Mouse (Mus musculus): Measurements from ENCODE around the gene Dock4. TPM values are rescaled to one million over a fixed set of nuclear protein-coding genes. Genes with fewer than 3 reads are reported as not detected.
"Not testable (repeated sequence)": the region's sequence is repeated elsewhere in the genome, so short reads cannot be mapped to it uniquely, and the experiment has no call there.

The Dock4 gene
- total RNA-seq, 2 experiments from 2014 or later = 202 to 219 TPM

DNA sequence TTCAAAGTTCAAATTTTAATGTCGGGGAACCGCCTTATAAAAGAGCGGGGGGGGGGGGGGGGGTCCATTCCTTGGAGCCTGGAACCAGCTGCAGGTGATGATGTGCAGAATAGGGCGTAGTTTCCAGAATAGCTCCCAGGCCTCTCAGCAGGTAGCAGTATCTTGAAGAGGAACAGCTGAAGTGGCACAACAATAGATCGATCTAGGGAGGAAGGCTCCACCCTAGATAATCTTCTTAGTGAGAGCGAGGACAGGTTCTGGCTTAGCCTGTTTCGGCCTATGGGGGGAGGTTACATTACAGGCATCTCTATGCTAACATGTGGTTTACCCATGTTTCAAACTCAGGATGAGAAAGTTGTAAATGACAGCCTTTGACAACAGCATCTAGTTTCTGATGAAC lies 411.7 kb downstream of the Dock4 start:
- DNase-seq (ENCODE audit: low spot score in 2 of 2) = no peak

DNA sequence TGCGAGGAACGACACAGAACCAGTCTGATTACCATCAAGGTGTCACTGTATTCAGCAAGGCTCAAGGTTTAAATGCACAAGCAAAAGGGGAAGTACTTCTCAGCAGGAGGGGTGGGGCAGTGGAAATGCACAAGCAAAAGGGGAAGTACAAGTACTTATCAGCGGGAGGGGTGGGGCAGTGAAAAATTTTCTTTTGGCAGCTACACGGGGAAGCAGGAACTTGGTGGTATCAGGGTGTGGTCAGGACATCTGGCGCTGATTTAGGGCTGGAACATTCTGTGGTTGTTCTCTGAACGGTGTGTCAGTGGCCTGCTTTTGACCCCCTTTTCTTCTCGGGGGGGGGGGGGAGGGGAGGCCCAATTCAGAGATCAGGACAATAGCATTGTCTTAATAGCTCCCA lies 413.0 kb downstream of the Dock4 start:
- not testable (repeated sequence) for DNase-seq (ENCODE audit: low spot score in 2 of 2)

DNA sequence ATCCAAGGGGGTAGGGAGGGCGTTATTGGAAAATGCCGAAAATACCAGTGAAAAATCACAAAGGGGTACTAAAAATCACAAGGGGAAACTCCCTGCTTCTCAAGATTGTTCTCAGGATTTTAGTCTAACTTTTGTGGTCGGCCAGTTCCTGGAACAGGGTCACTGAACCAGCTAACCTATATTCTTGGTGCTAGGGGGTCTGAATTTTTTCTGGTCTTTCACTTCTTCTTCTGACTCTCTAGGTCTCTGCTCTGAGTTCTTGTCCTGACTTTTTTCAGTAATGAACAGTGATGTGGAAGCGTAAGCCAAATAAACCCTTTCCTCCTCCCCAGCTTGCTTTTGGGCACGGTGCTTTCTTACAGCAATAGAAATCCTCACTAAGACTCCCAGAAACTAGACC lies 424.6 kb downstream of the Dock4 start:
- no peak for DNase-seq (ENCODE audit: low spot score in 2 of 2)

DNA sequence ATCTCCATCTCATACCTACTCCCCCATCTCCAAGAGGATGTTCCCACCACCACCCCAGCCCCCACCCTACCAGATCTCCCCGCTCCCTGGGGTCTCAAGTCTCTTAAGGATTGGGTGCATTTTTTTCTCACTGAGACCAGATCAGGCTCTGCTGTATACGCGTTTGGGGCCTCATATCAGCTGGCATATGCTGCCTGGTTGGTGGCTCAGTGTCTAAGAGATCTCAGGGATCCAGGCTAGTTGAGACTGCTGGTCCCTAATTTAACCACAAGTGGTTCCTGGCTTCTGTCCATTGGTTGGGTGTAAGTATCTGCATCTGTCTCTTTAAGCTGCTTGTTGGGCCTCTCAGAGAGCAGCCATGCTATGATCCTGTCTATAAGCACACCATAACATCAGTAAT lies 427.0 kb downstream of the Dock4 start:
- DNase-seq (ENCODE audit: low spot score in 2 of 2) = no peak

DNA sequence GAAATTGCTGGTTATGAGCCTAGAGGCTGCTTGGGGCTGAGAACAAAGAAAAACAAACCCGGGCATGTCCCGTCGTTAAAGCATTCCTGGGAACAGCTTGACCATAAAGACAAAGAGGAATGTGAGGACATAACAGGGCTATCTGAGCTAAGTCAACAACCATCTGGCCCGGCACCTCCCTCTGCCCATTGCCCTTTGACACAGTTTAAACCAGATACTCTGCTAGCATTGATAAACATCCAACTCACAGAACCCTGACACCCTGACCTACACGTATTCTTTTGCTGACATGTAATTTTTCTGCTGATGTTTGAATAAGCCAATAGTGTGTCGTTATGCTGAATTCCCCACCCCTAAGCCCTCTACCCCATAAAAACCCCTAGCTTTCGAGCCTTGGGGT lies 427.5 kb downstream of the Dock4 start:
- not testable (repeated sequence) for DNase-seq (ENCODE audit: low spot score in 2 of 2)

DNA sequence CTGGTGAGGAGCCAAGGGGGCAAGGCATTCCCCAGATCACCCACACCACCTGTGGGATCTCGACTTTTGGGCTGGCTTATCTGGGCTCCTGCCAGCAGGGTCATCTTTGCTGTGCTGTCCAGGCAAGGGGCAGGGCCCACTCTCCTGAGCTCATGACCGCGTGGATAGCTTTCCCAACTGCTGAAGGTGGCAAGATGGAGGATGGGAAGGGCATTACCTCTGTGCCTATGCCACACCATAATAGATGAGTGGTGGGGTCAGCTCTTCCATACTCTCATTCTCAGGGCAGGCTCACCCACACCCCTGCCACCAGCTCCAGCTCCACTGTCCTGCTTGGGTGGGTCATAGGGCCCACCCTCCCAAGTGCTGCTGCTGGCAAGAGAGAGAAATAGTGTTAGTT lies 439.2 kb downstream of the Dock4 start:
- no peak for DNase-seq (ENCODE audit: low spot score in 2 of 2)

DNA sequence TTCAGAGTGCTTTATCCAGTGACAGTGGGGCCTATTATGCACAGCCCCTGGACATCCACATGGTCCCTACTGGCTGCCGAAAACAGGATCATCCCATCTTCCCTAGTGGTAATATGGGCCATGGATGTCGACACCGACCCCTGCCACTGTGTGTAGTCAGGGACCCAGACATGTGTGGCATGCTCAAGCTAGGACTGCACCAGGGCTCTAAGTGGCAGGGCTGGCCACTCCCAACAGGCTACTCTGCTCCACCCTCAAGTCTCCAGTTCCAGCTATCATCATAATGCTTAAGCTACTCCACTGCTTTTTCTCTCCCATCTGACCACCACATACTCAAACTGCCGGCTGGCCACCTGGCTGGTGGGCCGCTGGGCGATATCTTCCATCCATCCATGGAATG lies 439.6 kb downstream of the Dock4 start:
- no peak for DNase-seq (ENCODE audit: low spot score in 2 of 2)

DNA sequence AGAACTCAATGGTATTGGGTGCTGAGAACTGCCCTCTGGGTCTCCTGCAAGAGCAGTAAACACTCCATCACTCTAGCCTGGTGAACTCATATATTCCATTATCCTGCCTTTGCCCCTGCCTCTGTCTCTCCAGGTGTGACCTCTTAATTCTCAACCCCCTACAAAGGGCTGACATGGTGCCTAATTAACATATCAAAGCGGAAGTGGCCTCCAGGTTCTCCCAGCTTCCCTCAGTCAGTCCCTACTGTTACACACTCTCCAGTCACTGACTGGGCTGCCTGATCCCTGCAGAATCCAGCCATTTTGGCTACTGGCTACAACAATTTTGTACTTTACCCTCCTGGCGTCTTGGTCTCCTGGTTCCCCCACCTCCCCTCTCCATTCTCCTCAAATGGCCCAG lies 441.7 kb downstream of the Dock4 start:
- no peak for DNase-seq (ENCODE audit: low spot score in 2 of 2)

DNA sequence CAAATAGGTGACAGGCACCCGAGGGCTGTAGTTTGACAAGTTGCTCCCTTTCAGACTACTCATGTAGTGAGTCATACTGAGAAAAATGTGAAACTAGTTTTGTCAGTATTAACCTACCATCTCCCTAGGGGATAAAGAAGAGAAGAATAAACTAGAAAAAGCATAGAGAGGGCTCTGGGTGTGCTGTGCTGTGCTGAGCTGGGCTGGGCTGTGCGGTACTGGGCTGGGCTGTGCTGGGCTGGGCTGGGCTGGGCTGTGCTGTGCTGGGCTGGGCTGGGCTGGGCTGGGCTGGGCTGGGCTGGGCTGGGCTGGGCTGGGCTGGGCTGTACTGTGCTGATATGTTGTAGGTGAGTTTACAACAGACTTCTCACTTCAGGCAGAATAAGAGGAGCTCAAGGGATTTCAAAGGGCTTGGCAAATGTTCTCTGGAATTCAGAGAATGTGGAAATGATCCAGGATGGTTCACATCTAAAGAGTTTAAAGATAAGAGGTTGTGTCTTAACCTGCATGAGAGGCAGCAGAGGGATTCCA lies 442.6 kb downstream of the Dock4 start:
- no peak for DNase-seq (ENCODE audit: low spot score in 2 of 2)

DNA sequence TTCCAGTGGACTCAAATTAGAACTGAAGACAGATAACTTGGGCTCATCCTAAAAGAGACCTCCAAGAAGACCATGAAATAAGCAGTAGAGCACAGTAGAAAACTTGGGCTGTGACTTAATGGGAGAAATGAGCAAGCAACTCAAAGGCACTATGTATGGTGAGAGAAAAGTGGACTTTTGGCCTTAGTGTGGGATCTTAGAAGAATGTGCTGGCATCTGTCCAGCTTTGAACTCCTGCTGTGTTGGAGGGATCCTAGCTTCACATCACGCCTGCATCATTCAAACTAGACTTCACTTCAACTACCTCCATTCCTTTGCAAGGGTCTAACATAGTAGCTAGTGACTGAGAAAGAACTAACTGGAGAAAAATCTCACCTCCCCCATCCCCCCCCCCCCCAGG lies 443.1 kb downstream of the Dock4 start:
- DNase-seq (ENCODE audit: low spot score in 2 of 2) = no peak

DNA sequence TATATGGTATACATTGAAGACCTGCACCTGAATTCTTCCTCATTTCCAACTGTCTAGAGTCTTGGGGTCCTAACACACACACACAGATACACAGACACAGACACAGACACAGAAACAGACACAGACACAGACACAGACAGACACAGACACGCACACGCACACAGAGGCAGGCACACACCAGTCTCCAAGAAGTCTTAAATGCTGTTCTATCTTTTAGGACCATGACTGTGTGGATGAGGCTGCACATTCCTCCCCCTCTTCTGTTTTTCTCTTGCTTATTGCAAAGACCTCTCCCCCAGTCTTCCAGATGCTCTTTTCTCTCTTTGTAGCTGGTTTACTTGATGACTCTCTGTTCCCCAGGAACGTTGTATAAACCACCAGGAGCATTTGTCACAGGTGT lies 443.8 kb downstream of the Dock4 start:
- no peak for DNase-seq (ENCODE audit: low spot score in 2 of 2)

DNA sequence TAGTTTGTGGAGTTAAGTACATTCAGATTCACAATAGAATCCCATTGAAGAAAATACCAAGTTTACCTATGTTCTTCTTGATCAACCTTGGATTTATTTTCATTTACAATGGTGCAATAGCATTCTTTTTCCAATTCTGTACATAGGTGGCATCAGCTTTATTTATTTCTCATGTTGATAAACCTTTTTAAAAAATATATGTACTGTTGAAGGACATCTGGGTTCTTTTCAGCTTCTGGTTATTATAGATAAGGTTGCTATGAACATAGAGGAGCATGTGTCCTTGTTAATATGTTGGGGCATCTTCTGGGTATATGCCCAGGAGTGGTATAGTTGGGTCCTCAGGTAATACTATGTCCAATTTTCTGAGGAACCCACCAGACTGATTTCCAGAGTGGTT lies 445.4 kb downstream of the Dock4 start:
- DNase-seq (ENCODE audit: low spot score in 2 of 2) = no peak

DNA sequence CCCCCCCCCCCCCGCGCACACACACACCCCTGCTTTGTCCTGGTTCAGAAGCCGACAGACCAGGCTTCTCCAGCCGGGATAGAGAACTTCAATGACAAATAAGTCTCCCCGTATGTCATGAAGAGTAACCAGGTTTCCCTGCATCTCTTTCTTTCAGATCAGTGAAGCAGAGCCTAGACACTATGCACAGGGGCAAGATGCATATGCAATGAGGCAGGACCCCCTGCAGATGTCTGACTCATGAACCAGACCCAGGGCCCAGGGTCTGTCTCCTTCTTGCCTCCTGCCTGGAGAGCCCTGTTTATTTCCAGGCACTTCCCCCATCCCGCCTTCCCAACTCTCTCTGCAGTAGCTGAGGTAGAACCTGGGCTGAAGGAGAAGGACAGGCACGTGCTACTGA lies 448.0 kb downstream of the Dock4 start:
- DNase-seq (ENCODE audit: low spot score in 2 of 2) = no peak

DNA sequence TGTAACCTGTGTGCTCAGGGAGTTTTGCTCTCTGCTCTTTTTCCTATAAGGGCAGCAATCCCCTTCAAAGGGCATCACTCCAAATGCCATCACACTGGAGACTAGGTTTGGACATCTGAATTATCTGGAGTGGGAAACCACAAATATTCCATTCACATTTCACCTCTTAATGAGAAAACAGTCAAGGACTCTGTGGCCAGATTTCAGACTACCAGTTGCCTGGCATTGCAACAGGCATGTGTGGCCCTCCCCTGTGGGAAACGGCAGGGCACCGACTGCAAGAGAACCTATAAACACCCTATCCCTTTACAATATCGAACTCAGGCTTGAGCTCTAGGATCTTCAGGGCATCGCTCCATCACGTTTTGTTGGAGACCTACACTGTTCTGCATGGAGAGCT lies 448.9 kb downstream of the Dock4 start:
- DNase-seq (ENCODE audit: low spot score in 2 of 2) = no peak

Other genes starting within 250 kb of the Dock4 start
- 1 to 10 TPM in 1 of 2 experiments, under 1 TPM in 1; 0.82 to 1.0 TPM for gene Lsmem1, start 246.5 kb upstream of the Dock4 start, total RNA-seq (2021)
- gene Ifrd1, start 197.4 kb upstream of the Dock4 start, total RNA-seq (2021) = 10 to 100 TPM; 91.8 to 95.7 TPM
- 10 to 100 TPM; 24.0 to 26.2 TPM for gene Zfp277, start 50 bp upstream of the Dock4 start, total RNA-seq (2021)

Data from layer of hippocampus, adult 18-20 months (tissue).